Mouse (Mus musculus) kidney, adult 2 months (tissue): ENCODE measurements around the gene Cdh18.

Experiments
- CTCF ChIP-seq: fragments of 200-500 bp; conservative IDR thresholded peaks from 2 replicates; pipeline ENCODE4 v1.5.1; 2011; ENCODE audit warnings: low read depth, mild to moderate bottlenecking, control low read depth, low read length, moderate library complexity, mixed read lengths; ENCODE audit not compliant: insufficient read depth, insufficient read length
- POLR2A ChIP-seq: fragments of 200-500 bp; IDR thresholded peaks from one replicate; pipeline ENCODE4 v1.6.1; 2011; ENCODE audit warnings: low read depth, low read length, control low read depth

DNA sequence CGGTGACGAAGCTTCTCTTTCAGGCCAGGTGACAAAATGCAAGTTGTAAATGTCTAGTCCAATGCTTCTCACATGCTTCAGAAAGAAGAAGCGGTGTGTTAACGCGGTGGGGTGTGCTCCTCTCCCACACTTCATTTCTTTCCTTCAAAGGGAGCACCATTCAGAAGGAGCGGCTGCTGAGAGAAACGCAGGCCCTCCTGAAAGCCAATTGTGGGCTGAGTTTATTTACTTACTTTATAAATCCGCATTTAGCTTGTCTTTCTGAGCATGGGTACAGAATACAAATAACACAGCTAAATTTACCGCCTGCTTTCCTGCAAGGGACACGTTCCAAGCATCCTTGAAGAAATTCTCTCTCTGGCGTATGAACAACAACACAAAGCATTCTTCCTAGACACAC lies 420.6 kb downstream of the Cdh18 start:
- no peak for TF ChIP-seq CTCF
- no peak for TF ChIP-seq POLR2A
